Comparison of ENCODE assay signal across 18 mouse cellular contexts in genomic region chr5:49522986-49523385, GRCm38 (mm10). TPM values are rescaled to one million over a fixed set of nuclear protein-coding genes. Genes with fewer than 3 reads are reported as not detected.
DNase-seq lines count a peak whose midpoint lies in the region; ATAC-seq and TF ChIP-seq lines count a peak whose summit lies in the region.
"Had no signal": no experiment of that assay in that cellular context is flagged by ENCODE, and none has a peak within 500 bp of the region (broad histone marks: within the 10 kb centered on the region; RNA-seq: fewer than 3 reads in every experiment).

No protein-coding gene starts in this region.

- TF ChIP-seq EP300 in stomach, postnatal 0 days (optimal IDR thresholded peaks at IDR 0.05): no peak

- H3K36me3 ChIP-seq in stomach, postnatal 0 days (ENCODE audit: control insufficient read depth, insufficient read depth, low read length): no peaks in the 10 kb centered on the region
- H3K36me3 ChIP-seq: embryonic facial prominence, embryonic 13.5 days; heart, embryonic 13.5 days; hindbrain, embryonic 12.5 days had no signal

- 67% methylated on average over 4 of the region's 4 CpGs for WGBS in stomach, postnatal 0 days

- H3K9me3 ChIP-seq in stomach, postnatal 0 days (ENCODE audit: control insufficient read depth, low read length): no peaks in the 10 kb centered on the region
- H3K9me3 ChIP-seq: embryonic facial prominence, embryonic 13.5 days; heart, embryonic 13.5 days; hindbrain, embryonic 12.5 days had no signal

- H3K9ac ChIP-seq in stomach, postnatal 0 days (ENCODE audit: low read length): no peak overlapping the region
- H3K9ac ChIP-seq: embryonic facial prominence, embryonic 13.5 days; heart, embryonic 13.5 days; hindbrain, embryonic 12.5 days had no signal

- peak; percentile 49 to 55 for DNase-seq in cerebellum, adult 18-20 months
- no peak for DNase-seq in cerebellum, postnatal 10 days
- no peak for DNase-seq in frontal cortex, postnatal 14 days (ENCODE audit: low spot score in 2 of 2)
- peak; percentile 63 for DNase-seq in brain, adult 2 months (ENCODE audit: low read depth, low spot score)
- peak; percentile 24 to 53 for DNase-seq in cerebellum, postnatal 25 days
- DNase-seq in thymus, postnatal 14 days: no peak
- DNase-seq in stomach, postnatal 0 days (ENCODE audit: low spot score): no peak
- DNase-seq: adrenal gland, postnatal 10 days; gastrocnemius, postnatal 25 days; heart, postnatal 36 days; kidney, adult 11 months; kidney, adult 9 months had no signal

- no peak overlapping the region for H3K4me2 ChIP-seq in stomach, postnatal 0 days (replicated peaks; ENCODE audit: low read depth)
- H3K4me2 ChIP-seq: embryonic facial prominence, embryonic 13.5 days; hindbrain, embryonic 12.5 days had no signal

- H3K27ac ChIP-seq in stomach, postnatal 0 days (replicated peaks): no peak overlapping the region
- H3K27ac ChIP-seq: embryonic facial prominence, embryonic 13.5 days; heart, embryonic 13.5 days; hindbrain, embryonic 12.5 days; hindbrain, postnatal 0 days had no signal

- H3K4me3 ChIP-seq in stomach, postnatal 0 days (ENCODE audit: low read depth, low read length): no peak overlapping the region
- H3K4me3 ChIP-seq: embryonic facial prominence, embryonic 13.5 days; heart, embryonic 13.5 days; hindbrain, embryonic 12.5 days had no signal

- no peak for TF ChIP-seq CTCF in stomach, postnatal 0 days (IDR thresholded peaks at IDR 0.05; ENCODE audit: low read depth)

- no peaks in the 10 kb centered on the region for H3K4me1 ChIP-seq in stomach, postnatal 0 days (replicated peaks; ENCODE audit: control insufficient read depth, insufficient read depth)

- H3K27me3 ChIP-seq in stomach, postnatal 0 days (ENCODE audit: control insufficient read depth, insufficient read depth, low read length): no peaks in the 10 kb centered on the region

- ATAC-seq in frontal cortex, adult (ENCODE audit: low TSS enrichment): 0 out of 2 replicates have a peak, but pooled peaks have one; percentile 13
- no peak for ATAC-seq in stomach, postnatal 0 days (ENCODE audit: low FRiP score, low TSS enrichment)
- ATAC-seq: forebrain, embryonic 14.5 days; hindbrain, postnatal 0 days had no signal

RNA-seq across cellular contexts. Expression of gene Kcnip4, which starts 1.7 kb away (rescaled TPM):
- 1.3 TPM in 2 replicates for polyA plus RNA-seq in stomach, postnatal 0 days (2015; fragmentation: Nextera tagmentation; extraction: Ambion mirVana)

Comparison
In these comparisons a context has a peak if more than half of its experiments do, and no peak if none do; other contexts are left out.
1. DNase-seq: peak in cerebellum, adult 18-20 months (2 of 2), brain, adult 2 months (single experiment) and cerebellum, postnatal 25 days (2 of 2); none in cerebellum, postnatal 10 days (0 of 2), frontal cortex, postnatal 14 days (0 of 2), thymus, postnatal 14 days (single experiment) and stomach, postnatal 0 days (single experiment).